Mouse (Mus musculus): ENCODE data around the gene Stat5b.
A peak's percentile ranks its signal among the peaks of the same experiment; 100 is the strongest.
"Not testable (repeated sequence)": the region's sequence is repeated elsewhere in the genome, so short reads cannot be mapped to it uniquely, and the experiment has no call there.

The Stat5b gene

DNA sequence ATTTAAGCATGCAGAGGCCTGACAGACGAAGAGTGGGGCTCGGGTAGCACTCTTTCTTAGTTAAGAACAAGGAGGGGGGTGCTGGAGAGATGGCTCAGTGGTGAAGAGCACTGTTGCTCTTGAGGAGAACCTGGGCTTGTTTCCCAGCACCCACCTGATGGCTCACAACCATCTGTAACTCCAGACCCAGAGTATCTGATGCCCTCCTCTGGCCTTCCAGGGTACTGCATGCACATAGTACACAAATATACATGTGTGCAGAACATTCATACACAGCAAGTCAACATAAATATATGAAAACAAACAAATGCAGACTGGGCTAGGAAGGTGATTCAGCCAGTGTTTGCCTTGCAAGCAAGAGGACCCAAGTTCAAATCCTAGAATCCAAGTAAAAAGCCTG, 39.4 kb downstream of the Stat5b start:
- peak; percentile 52 for DNase-seq (ENCODE audit: low read depth)

DNA sequence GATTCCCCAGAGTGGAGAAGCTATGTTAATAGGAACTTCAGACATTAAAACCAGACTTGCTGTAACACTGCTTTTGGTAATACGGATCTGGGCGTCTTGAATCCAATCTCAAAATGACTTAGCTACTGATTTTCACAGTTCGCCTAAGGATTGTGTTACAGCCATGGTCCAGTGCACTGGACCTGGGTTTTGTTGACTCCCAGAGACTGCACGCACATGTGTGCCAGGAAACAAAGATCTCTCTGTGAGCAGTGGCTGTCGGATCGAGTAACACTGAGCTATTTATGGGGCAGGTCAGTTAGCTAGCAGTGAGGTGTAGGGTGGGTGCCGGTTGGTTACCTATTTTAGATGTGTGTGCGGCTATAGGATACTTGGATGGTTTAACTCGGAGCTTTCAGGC, 40.0 kb downstream of the Stat5b start:
- no peak for DNase-seq (ENCODE audit: low read depth)

DNA sequence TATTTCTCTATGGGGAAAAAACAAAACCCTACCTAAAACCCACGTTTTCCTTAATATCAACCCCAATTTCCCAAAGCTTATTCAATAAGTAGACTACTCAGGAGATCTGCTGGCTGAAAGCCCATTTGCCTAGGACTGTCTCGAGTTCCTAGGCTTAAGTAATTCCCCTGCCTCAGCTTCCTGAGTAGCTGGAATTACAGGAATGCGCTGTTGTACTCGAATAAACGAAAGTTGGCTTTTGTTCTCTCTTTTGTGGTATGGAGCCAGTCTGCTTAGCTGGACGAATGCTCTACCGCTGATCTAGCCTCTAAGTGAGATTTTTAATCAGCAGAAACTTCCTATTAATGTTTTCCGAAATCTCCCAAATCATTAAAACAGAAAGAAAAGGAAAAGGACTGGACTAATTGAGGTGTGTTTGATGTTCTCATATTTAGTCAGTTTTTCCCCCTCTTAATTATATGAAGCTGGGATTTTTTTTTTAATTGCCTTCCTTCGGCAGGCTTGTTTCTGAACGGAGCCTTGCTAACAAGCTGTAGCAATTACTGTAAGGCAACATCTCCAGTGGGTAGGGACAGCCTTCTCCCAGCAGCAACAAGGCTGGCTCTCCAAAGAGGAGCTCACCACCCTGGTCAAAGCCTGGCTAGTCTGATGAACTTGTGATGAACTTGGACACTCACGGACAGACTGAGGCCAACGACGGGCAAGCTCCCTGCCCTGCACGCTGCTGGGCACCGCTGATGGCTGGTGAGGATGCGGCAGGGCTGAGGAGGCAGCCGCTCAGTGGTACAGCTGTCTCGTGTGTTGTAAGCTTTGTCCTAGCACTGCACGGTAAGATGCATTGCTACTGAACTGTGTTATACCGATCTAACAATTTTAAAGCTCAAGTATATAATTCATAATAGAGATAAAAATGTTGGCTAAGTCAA, 43.9 kb downstream of the Stat5b start:
- no peak for DNase-seq (ENCODE audit: low read depth)

DNA sequence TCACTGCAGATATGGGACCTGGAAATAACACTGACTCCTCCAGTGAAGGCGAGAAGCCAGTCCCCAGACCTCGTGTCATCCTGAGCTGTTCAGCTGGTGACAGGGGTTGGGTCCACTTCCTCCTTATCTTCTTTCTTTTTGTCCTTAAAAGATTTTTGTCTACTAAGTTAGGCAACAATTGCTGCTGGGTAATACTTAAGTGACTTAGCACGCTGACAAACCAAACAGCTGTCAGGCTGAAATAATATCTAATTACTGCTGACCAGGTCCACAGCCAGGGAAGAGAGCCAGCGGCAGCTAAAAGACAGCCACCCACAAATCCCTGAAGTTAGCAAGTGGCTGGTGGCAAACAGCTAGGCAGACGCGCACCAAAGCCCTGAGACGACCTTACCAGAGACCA, 45.0 kb downstream of the Stat5b start:
- no peak for DNase-seq (ENCODE audit: low read depth)

DNA sequence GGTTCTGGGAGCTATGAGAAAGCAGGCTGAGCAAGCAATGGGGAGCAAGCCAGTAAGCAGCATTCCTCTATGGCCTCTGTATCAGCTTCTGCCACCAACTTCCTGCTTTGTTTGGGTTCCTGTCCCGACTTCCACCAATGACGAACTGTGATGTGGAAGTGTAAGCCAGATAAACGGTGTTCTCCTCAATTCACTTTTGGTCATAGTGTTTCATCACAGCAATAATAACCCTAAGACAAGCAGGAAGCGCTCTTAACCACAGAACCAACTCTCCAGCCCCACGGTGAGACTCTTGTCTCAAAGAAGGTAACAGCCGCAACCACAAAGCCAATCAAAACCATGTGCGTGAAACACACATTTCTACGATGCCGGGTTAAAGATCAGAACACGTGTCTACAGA, 46.1 kb downstream of the Stat5b start:
- DNase-seq (ENCODE audit: low read depth), result peak; percentile 81

DNA sequence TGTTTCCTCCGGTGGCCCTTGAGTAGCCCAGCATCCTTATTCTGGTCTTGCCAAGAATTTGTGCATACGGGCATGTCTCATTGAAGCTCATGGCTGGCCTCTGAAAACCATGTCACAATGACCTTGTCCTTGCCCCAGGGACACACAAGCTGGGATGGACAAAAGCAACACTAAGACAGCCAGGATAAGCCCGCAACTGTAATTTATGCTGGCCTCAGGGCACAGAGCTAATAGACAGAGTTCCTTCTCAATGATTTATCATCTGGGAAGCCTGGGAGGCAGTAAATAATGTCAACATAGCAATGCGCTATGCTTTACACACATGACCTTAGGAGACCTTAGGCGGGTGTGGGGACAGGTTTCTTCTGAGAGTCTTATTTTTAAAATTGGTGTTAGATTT, 51.1 kb downstream of the Stat5b start:
- DNase-seq (ENCODE audit: low read depth), result no peak

DNA sequence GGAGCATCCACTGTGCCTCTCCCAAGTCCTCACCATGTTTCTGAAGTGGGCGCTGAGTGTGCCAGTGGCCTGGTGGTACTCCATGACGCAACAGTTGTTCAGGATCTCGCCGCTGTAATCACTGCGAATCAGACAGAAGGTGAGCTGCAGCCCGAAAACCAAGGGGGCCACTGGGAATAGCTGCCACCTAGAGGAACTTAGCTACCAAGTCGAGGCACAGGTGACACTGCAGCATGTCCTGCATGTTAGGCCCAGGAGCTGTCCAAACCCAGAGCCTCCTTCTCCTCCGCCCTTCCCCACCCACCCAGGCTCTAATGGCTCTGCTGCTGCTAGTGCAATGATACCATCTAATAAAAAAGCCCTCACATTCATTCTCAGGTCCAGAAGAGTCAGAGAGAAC, 53.9 kb downstream of the Stat5b start:
- no peak for DNase-seq (ENCODE audit: low read depth)

DNA sequence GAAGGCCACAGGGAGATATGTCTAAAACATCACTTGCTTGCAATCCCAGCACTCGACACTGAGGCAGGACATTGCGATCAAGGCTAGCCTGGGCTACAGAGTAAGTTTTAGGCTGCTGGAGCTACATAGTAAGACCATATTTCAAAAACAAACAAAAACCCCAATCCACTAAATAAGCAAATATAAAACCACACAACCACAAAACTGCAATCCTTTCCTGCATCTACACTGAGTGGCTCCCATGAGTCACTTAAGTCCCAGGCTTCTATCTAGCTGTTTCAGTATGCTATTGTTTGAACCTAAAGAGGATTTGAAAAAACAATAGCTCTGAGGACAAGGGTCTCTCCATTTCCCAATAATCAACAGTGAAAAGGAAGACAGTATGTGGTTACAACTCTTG, 55.1 kb downstream of the Stat5b start:
- no peak for DNase-seq (ENCODE audit: low read depth)

DNA sequence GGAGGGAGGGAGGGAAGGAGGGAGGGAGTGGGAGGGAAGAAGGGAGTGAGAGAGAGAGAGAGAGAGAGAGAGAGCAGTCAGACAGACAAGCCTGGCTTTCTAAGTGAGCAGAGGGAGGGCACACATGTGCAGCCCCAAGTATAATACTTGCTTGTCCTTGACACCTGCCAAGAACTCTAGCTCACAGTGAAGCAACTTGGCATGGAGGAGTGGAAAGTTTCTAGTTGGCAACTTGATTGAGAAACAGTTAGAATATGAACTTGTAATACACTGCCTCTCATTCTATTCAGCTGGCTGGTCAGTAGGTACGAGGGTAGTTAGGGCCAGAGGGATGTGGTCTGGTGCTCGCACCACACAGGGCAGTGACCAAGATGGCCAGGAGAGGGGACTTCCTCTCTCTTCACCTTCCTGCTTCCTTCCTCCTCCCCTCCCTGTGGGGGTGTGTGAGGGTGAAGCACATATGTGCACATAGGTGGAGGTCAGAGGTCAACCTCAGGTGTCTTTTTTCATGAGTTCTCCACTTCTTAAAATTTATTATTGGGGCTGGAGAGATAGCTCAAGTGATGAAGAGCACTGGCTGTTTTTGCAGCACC, 59.0 kb downstream of the Stat5b start:
- DNase-seq (ENCODE audit: low read depth), result no peak

DNA sequence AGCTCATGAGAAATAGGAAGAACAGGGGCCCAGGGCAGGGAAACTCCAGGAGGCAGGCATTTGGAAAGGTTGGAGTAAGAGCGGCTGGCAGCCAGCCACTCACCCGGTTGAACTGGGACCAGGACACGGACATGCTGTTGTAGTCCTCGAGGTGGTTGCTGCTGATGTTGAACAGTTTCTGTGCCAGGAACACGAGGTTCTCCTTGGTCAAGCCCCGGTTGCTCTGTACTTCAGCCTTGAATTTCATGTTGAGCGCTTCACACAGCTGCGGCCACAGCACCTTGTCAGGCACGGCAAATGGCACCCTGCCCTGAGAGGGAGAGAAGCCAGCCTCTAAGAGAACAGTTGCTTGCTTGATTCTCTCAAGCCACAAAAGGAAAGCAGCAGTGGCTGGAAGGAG, 59.9 kb downstream of the Stat5b start:
- DNase-seq (ENCODE audit: low read depth), result not testable (repeated sequence)

DNA sequence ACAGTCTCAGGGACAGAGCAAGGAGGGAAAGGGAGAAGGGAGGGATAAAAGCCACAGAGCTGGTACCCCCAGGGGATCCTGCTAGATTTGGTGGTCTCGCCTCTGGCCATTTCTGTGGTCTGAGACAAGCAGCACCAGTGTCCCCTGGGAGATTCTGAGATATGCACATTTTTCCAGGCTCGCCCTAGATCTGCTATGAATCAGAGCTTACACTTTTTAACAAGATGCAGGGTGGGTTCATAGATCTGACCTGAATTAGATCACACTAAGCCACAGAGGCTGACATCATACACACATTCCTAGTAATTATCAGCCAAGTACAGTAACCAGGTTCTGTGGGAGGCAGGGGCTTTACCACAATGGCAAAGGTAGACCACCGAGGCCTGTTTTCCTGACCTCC, 60.8 kb downstream of the Stat5b start:
- DNase-seq (ENCODE audit: low read depth), result no peak

DNA sequence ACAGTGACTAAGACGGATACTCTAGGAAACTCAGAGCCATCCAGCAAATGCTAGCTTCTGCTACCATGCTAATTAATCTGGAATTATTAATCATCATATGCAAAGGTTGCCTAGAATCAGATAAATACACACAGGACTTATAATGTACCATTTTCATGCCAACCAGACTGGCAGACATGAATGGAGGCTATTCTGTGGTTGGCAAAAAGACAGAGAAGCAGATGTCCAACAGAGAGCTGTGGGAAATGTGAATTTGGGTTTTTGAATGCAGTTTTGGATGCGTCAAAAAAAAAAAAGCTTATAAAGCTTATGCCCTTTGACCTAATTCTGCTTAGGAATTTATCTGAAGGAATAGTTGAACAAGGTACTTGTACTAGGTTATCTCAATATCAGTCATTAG, 64.8 kb downstream of the Stat5b start:
- DNase-seq (ENCODE audit: low read depth), result no peak

DNA sequence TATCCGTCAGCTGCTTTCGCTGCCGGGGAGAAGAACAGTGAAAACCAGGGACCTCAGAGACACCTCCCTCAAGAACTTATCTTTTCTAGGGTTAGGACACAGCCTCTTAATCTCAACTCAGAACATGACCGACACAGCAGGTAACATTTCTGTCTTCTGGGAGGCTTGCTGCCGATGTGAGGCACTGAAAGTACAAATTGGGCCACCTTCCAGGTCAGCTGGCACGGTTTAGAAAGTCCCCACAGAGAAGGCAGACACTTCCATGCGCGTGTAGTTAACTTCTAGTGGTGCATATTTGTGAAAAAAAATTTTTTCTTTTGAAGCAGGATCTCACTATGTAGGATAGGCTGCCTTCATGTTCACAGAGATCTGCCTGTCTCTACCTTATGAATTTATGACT, 66.2 kb downstream of the Stat5b start:
- no peak for DNase-seq (ENCODE audit: low read depth)

DNA sequence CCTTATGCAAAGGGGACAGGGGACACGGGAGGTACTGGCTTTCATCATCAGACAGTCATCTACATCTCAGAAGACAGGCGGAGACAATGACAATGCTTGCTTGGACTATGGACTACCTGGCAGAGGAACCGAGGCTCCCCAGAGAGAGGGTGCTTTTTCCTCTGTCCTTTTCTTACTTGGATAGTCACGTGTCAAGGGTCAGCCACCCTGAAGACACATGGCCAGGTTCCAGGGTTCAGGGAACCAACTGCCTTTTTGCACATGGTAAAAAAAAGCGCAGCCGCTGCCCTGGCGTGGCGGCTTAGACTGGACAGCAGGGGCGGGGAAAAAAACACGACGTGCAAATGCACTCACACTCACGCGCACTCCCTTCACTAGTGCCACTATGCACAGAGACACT, 68.0 kb downstream of the Stat5b start:
- DNase-seq (ENCODE audit: low read depth), result no peak

DNA sequence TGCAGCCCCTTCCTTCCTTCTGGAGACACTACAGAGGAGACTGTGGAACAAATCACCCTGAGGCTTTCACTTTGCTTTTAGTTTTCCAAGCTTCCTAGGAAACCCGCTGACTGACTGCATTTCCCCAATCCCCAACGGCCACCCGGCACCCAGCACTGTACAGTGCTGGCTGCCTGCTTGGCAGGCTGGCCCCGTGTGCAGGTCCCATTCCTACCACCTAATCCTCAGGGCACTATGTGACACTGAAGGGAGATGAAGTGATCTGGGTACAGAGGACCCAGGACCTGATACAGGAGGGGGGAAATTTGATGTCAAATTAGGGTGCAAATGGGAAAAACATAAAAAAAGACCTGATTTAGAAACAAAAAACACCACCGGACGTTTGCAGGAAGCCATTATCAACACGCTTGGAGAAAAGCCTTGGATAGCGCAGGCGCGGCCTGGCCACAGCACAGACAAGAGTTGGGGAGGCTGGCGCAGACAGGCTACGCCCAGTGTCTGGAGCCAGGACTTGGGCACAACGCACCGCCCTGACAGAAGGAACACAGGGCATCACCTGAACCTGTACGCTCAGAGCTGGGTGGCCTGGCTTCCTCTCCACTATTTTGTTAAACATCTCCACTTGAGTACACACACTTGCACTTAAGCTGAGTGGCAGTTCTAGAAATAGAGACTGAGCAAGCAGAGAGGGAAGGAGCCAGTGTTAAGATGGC, 68.6 kb downstream of the Stat5b start:
- no peak for DNase-seq (ENCODE audit: low read depth)

DNA sequence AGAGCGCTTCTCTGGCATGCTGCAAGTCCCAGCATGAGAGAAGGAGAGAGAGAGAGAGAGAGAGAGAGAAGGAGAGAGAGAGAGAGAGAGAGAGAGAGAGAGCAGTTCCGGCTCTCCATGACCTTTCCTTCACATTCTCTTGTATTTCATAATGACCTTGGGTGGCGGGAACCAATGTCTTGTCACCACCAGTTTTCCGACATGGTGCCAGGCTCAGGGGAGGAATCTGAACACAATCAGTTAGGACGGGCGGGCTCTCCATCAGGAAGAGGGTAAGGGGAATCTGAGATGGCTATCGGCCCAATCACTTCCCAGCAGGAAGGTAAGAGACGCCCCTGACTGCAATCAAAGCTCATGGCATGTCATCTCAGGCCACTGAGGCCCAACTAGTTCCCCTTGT, 70.3 kb downstream of the Stat5b start:
- no peak for DNase-seq (ENCODE audit: low read depth)

DNA sequence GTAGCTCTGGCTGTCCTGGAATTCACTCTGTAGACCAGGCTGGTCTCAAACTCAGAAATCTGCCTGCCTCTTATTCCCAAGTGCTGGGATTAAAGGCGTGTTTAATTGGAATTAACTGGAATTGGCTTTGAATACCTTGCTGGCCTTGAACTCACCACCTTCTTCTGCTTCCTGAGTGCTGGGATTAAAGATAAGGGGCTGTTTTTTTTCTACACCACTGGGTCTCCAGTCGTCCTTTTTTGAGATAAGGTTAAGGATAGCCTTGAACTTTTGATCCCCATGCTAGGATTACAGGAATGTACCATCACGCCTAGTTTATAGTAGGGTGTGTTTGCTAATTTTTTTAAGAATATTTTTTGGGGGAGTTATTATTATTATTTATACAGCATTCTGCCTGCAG, 72.5 kb downstream of the Stat5b start:
- DNase-seq (ENCODE audit: low read depth), result no peak

DNA sequence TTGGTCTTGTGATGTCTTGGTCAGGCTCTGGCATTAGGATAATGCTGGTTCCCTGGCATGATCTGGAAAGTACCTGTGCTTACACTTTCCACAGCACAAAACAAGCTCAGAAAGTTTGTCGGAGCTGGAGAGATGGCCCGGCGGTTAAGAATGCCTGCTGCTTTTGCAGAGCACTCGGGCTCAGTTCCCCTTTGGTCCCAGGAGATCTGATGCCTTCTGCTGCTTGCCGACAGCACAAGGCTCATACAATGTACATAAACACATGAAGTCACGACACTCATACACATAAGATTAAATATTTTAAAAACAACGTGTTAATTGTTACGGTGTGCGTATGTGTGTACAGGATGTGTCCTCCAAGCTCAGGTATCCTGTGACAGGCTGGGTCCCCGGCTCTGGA, 74.6 kb downstream of the Stat5b start:
- no peak for DNase-seq (ENCODE audit: low read depth)

DNA sequence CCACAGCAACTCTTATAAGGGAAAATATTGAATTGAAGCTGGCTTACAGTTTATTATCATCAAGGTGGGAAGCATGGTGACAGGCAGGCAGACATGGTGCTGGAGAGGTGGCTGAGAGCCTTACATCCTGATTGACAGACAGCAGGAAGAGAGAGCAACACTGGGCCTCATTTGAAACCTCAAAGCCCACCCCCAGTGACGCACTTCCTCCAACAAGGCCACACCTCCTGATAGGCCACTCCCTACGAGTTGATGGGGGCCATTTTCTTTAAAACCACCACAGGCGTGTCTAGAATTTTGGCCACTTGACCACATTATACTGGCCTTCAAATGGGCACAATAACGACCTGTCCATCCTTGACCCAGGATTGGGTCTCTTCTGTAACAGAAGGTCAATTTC, 76.3 kb downstream of the Stat5b start:
- no peak for DNase-seq (ENCODE audit: low read depth)

DNA sequence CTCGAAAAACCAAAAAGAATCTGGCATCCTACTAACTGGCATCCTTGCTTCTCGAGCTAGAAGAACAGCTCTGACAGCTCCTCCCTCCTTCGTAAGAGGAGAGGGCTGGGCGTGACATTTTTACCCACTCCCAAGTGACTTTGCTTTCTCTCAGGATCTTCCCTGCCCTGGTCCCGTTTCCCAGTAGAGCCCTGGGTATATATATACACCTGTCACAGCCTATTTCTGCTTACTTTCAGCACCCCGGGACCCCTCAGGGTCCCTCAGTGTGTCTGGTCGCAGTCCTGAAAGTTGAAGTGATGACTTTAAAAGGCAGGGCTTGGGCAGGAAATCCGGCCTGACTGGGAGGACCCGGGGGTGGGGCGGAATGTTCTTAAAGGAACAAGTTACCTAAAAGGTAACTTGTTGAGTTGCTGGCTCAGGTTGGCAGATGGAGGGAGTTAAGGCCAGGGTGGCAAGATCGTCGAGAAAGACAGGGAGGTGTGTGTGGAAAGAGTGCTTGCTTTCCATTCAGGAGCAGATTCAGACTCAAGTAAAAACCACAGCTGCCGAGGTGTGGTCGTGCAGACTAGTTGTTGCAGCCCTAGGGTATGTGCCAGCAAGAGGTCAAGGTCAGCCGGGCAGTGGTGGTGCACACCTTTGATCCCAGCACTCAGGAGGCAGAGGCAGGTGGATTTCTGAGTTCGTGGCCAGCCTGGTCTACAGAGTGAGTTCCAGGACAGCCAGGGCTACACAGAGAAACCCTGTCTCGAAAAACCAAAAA, 79.7 kb downstream of the Stat5b start, which contains the start of gene Ghdc:
Gene Ghdc (minus strand): TSS at position 312 of the 763 bp plus-strand sequence.
- DNase-seq (ENCODE audit: low read depth), result peak; percentile 92

DNA sequence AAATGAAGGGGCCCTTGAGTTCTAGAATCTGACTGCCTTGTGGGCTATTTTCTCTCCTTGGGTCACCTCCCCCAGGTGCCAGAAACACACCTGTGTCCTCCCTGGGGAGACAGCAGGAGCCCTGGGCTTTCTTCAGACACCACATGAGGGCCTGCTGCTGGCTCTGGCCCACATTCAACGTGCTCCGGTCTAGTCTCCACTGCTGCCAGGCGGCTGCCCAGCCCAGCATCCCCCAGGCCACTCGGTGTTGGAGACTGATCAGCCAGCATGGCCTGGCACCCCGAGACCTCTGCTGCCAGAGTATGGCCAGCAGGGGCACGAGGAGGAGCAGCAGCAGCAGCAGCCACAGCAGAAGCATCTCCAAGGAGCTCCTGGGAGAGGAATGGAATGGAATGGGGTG, 80.5 kb downstream of the Stat5b start:
- no peak for DNase-seq (ENCODE audit: low read depth)

DNA sequence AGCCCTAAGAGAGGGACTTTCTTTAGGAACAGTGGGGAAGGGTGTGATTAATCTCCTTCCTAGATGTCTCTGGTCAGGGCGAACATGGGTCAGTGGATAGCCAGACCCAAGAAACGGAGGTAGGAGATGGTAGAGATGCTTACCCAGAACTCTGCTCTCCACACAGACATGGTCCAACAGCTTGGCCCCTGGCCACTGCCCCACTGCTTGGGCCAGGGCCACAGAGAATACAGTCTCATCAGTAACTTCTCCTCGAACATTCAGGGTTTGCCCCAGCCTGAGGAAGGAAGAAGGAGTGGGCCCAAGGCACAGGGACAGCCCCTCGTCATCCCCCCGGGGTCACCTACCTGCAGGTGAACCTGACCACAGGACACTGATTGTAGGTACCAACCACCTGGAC, 82.7 kb downstream of the Stat5b start:
- DNase-seq (ENCODE audit: low read depth), result no peak
